Mouse (Mus musculus) CD4-positive, CD25-positive, alpha-beta regulatory T cell, adult 4 months (primary cell): ENCODE data around the gene Spdye4a. TPM values are rescaled to one million over a fixed set of nuclear protein-coding genes. Genes with fewer than 3 reads are reported as not detected.
A peak's percentile ranks its signal among the peaks of the same experiment; 100 is the strongest.
"Not testable (repeated sequence)": the region's sequence is repeated elsewhere in the genome, so short reads cannot be mapped to it uniquely, and the experiment has no call there.

Experiments
- ATAC-seq: one replicate; pipeline ENCODE4 v1.8.0; 2017
- polyA plus RNA-seq, 2 experiments: library from polyadenylated mRNA; unstranded; fragments of 100-300 nt; shearing (Covaris generic); gene quantifications; one replicate each; pipeline ENCODE4 v1.2.1; 2017

The Spdye4a gene
- polyA plus RNA-seq, 2 experiments from 2014 or later, result not detected

DNA sequence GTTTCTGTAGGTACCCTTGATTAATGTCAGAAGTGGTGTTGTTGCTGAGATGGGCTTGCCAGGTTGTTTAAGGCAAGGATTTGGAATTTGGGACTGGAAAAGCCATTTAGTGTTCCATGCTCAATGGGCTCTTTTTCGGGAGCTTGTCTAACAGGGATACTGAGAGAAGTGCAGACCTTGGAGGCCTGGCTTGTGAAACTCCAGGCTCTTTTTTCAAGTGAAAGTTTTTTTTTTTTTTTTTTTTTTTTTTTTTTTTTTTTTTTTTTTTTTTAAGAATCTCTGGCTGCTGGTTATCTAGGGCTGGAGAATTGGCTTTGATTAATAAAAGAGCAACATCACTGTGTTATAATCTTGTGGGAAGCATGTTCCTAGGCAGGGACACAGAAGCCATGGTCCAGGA is 4.4 kb downstream of the Spdye4a start:
- ATAC-seq, result no peak

DNA sequence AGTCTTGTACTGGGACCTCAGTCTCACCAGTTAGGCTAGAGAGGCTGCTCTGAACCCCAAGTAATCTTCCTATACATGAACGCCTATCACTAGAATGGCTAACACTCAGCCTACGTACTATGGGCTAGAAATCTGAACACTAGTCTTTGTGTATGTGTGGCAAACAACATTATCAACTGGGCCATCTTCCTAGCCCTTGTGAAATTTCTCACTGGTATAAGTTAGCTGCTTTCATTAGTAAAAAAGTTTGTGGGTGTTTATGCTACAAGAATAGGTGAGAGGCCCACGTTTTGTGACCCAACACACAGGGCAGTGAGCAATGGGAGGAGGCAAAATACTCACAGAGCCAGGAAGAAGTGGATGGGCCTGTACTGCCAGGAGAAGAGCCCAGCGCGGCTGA is 5.7 kb downstream of the Spdye4a start:
- no peak for ATAC-seq

- ATAC-seq, result no peak
Observed at GRCm38 (mm10) chr5:143213832-143214231, 12.9 kb downstream of the Spdye4a start.

- no peak for ATAC-seq
Observed at GRCm38 (mm10) chr5:143205015-143205414, 21.7 kb downstream of the Spdye4a start.

- ATAC-seq, result no peak
Observed at GRCm38 (mm10) chr5:143196506-143196905, 30.2 kb downstream of the Spdye4a start.

- ATAC-seq, result no peak
Observed at GRCm38 (mm10) chr5:143195166-143195565, 31.5 kb downstream of the Spdye4a start.

DNA sequence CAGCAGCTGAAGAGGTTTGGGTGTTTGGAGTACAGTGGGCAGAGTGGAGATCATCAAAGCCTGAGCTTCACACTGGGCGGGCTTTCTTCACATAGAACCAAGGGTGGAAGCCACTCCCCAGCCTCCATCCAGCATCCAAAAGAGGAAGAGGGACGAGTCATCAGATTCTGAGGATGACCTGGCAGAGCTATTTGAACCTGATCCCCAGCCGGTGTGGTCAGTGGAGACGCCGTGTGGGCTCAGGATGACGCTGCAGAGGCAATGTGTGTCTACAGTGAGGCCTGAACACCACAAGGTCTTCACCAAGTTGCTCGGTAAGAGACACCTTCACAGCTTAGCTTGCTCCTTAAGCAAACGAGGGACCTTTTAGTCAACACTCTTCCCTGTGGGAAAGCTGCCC is 31.9 kb downstream of the Spdye4a start:
- not testable (repeated sequence) for ATAC-seq

DNA sequence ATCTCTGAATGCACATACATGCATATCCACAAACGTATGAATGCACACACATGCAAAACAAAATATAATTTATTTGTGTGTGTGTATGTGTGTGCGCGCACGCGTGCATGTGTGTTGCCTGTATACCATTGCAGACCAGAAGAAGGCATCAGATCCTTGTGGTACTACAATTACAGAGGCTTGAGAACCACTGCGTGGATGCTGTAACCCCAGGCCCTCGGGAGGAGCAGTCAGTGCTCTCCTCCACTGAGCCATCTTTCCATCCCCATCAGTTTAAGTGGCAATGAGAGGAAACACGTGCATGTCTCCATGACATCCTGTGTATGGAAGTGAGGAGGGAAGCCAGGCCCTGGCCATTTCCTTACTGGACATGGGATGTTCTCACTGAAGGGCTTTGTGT is 33.9 kb downstream of the Spdye4a start:
- no peak for ATAC-seq

GRCm38 (mm10) chr5:143188014-143188413 is 38.7 kb downstream of the Spdye4a start:
- not testable (repeated sequence) for ATAC-seq

- ATAC-seq, result peak; percentile 95
Observed at GRCm38 (mm10) chr5:143180255-143181076, 46.2 kb downstream of the Spdye4a start, which contains the start of the genes Rbak and Spdye4b. TSS of gene Rbak (minus strand) at chr5:143180775. TSS of gene Spdye4b (plus strand) at chr5:143181017.

- ATAC-seq, result no peak
Observed at GRCm38 (mm10) chr5:143179179-143179578, 47.5 kb downstream of the Spdye4a start.

DNA sequence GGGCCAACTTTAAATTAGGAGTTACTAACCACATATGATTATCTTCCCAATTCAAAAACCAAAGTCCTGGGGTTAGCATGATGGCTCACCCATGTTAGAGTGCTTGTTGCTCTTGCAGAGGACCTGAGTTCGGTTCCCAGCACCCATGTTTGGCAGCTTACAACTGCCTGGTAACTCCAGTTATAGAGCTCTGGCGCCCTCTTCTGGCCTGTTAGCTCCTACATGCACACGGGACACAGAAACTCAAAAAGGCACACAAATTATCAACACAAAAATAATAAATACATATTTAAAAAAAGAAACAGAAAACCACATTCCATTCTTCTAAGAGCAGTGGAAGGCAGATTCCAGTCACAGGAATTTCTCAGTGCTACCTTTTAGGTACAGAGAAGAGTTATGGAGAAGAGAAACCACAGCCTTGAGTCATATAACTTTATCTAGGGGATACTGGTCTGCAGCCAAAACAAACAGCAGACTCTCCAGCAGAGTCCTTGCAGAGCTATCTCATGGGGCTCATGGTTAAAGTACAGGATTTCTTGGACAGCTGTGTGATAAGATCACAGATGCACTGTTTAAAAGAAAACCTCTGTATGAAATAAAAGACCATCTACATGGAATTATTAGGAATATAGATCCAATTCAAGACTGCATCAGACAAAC is 49.0 kb downstream of the Spdye4a start:
- ATAC-seq, result no peak

GRCm38 (mm10) chr5:143175970-143176369 is 50.7 kb downstream of the Spdye4a start:
- no peak for ATAC-seq

Other genes starting within 250 kb of the Spdye4a start
- 10 to 100 TPM; 38.2 to 39.8 TPM for gene Rnf216, start 113.9 kb downstream of the Spdye4a start, polyA plus RNA-seq
- under 1 TPM in 1 of 2 experiments, not detected in 1; 0.11 TPM for gene Olfr718-ps1, start 79.3 kb downstream of the Spdye4a start, polyA plus RNA-seq
- gene Rbak, start 46.1 kb downstream of the Spdye4a start, polyA plus RNA-seq, result 10 to 100 TPM in 1 of 2 experiments, 1 to 10 TPM in 1; 6.1 to 11.1 TPM
- not detected for gene Spdye4b, start 45.9 kb downstream of the Spdye4a start, polyA plus RNA-seq
- gene Zfp12, start 8.3 kb upstream of the Spdye4a start, polyA plus RNA-seq, result 1 to 10 TPM; 3.6 to 4.6 TPM
- under 1 TPM; 0.19 to 0.35 TPM for gene Zfp316, start 43.1 kb upstream of the Spdye4a start, polyA plus RNA-seq
- gene Zfp853, start 66.7 kb upstream of the Spdye4a start, polyA plus RNA-seq, result not detected
- 1 to 10 TPM; 5.1 to 7.5 TPM for gene E130309D02Rik, start 88.5 kb upstream of the Spdye4a start, polyA plus RNA-seq
- 100 to 1,000 TPM in 1 of 2 experiments, 10 to 100 TPM in 1; 54.0 to 104 TPM for gene Zdhhc4, start 102.4 kb upstream of the Spdye4a start, polyA plus RNA-seq
- not detected for gene Grid2ip, start 130.4 kb upstream of the Spdye4a start, polyA plus RNA-seq
- gene Kdelr2, start 176.9 kb upstream of the Spdye4a start, polyA plus RNA-seq, result 10 to 100 TPM; 74.8 to 77.4 TPM
- gene Daglb, start 237.7 kb upstream of the Spdye4a start, polyA plus RNA-seq, result 10 to 100 TPM; 11.5 to 13.7 TPM